Mouse (Mus musculus) gastrocnemius, adult 2 months (tissue): ENCODE measurements around the gene Dnah1. TPM values are rescaled to one million over a fixed set of nuclear protein-coding genes. Genes with fewer than 3 reads are reported as not detected.
A peak's percentile ranks its signal among the peaks of the same experiment; 100 is the strongest.

Experiments
- DNase-seq: peaks from one replicate; pipeline ENCODE4 v3.0.0; 2022
- H3K27ac ChIP-seq: fragments of 200-600 bp; 2 replicates; pipeline ENCODE4 v1.8.1; 2022; ENCODE audit warnings: mild to moderate bottlenecking
- H3K4me3 ChIP-seq: fragments of 200-600 bp; 2 replicates; pipeline ENCODE4 v1.8.1; 2022; ENCODE audit warnings: mild to moderate bottlenecking, moderate library complexity
- CTCF ChIP-seq: fragments of 200-600 bp; IDR thresholded peaks from 2 replicates; pipeline ENCODE4 v1.8.1; 2022; ENCODE audit warnings: antibody characterized with exemption, mild to moderate bottlenecking, moderate library complexity
- intact Hi-C: fragments of 180-260 bp; cut with DNase I; formaldehyde crosslinking; loops from one replicate; pipeline ENCODE4 v1.15.1; 2025
- total RNA-seq, 2 experiments: library from RNA; stranded (reverse); gene quantifications; 2 replicates each; pipeline ENCODE4 v1.2.3; 2021

Dnah1 gene
- total RNA-seq, 2 experiments from 2014 or later: 0.03 to 0.08 TPM

GRCm38 (mm10) chr14:31272164-31272563 is 51.5 kb downstream of the Dnah1 start:
- TF ChIP-seq CTCF: peak; percentile 88
- DNase-seq: peak; percentile 83
- intact Hi-C loops: loop anchor here (1.0 to 5.0 kb wide), 2 partner anchors 60 to 199 kb away; no protein-coding TSS in a partner anchor
- Histone ChIP-seq H3K4me3 (no peak overlapping the region), H3K27ac (no peak overlapping the region)

- Histone ChIP-seq H3K27ac (no peak overlapping the region), H3K4me3 (no peak overlapping the region)
- intact Hi-C loops: loop anchor here (5.0 kb wide), 1 partner anchor 61 kb away; no protein-coding TSS in a partner anchor
- no peak for TF ChIP-seq CTCF
- DNase-seq: no peak
These were observed 52.6 kb downstream of the Dnah1 start for GRCm38 (mm10) chr14:31271121-31271520.

DNA sequence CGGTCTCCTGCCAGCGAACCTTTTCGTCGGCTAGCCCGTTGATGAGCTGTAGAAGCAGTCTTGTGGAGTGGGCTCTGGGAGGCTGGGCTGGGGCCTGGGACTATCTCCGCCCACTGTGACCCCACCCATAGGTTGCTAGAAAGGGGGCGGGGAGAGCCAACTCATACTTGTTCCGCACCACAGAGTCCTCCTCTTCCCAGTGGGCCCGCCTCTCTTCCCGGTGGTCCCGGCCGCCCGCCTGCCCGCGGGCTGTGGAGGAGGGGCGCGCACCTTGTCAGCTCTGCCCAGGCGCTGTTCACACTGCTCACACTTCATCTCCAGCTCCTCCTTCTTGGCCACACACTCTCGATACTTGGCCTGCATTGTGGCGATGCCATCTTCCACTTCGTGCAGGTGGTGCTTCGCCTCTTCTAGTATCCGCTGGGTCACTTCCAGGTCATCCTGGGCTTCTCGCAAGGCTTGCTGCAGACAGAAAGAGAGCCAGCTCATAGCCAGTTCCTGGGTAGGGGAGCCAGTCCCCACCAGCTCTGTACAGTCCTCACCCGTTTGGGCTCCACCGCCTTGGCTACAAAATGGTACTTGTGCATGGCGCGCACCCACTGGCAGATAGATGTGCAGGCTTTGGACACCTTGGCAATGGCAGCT is 54.1 kb downstream of the Dnah1 start:
- peak; percentile 31 for DNase-seq
- H3K27ac ChIP-seq: no peak overlapping the region
- TF ChIP-seq CTCF: no peak
- intact Hi-C loops: loop anchor here (5.0 kb wide), 1 partner anchor 63 kb away; no protein-coding TSS in a partner anchor
- H3K4me3 ChIP-seq: peak overlapping the region; percentile 51

DNA sequence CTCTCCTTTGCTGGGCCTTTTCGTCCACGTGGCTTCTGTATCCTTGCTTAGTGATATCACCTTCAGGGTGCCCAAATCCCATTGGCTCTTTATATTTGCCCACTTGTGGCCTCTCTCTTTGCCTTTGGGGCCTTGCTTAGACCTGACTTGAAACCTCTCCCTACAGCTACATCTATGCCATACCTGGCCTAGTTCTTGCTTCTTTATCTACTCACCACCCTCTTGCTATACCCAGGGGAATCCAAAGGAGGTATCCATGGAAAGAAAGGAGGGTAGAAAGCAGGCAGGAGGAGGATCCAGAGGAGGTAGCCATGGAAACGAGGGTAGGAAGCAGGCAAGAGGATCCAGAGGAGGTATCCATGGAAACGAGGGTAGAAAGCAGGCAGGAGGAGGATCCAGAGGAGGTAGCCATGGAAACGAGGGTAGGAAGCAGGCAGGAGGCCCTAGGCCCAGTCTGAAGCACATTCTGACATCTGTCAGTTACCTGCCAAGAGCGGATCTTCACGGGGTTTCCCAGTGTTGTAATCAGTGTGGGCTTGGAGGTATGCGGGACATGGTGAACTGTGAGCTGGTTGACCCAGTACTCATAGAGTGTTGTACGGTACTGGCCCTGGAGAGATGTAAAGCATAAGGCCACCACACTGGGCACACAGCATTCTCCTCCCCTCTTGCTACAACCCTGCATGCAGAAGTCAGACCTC is 55.2 kb downstream of the Dnah1 start:
- TF ChIP-seq CTCF: no peak
- H3K4me3 ChIP-seq: no peak overlapping the region

GRCm38 (mm10) chr14:31267649-31268048 is 56.0 kb downstream of the Dnah1 start:
- intact Hi-C loops: no loop called here
- DNase-seq: no peak
- no peak for TF ChIP-seq CTCF
- no peak overlapping the region for H3K27ac ChIP-seq
- no peak overlapping the region for H3K4me3 ChIP-seq

More for the DNA sequence above, 55.2 kb downstream of the Dnah1 start:
- no peak for DNase-seq
- intact Hi-C loops: no loop called here
- H3K27ac ChIP-seq: no peak overlapping the region

DNA sequence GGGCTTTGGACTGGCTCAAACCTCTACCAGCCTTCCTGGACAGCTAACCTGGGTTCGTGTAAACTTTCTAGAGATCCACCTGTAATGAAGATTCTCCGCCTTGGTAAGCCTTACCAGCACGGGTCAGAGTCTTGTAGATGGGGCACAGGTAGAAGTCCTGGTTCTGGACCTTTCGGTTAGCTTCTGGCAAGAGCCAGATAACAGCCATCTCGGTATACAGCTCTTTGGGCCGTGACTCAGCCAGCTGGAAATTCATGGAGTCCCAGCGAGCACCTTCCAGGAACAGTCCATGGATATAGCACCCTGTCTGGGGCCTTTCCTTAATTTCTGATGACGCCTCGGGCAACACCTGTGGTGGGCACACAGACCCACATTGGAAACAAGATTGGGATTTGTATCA is 62.8 kb downstream of the Dnah1 start:
- intact Hi-C loops: no loop called here
- Histone ChIP-seq H3K4me3 (no peak overlapping the region), H3K27ac (no peak overlapping the region)
- TF ChIP-seq CTCF: no peak
- DNase-seq: peak; percentile 7

DNA sequence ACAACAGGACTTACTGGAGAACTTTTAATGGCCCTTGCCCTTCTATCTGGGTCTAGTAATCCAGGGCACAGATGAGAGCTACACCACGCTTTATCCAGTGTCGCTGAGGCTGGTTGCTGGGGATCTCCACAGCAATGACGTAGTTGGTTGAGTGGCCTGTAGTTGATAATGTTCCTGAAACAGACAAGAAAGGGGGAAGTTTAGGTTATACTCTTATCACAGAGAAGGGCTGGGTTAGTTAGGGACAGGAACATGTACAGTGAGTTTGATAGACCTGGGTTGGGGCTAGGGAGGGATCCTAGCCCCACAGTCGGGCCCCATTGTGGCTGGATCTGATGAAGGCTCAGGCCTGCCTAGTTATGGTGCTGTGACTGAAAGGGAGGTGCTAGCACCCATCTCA is 63.3 kb downstream of the Dnah1 start:
- no peak overlapping the region for H3K27ac ChIP-seq
- intact Hi-C loops: no loop called here
- TF ChIP-seq CTCF: no peak
- DNase-seq: peak; percentile 8
- no peak overlapping the region for H3K4me3 ChIP-seq

GRCm38 (mm10) chr14:31258476-31259050 is 65.1 kb downstream of the Dnah1 start:
- intact Hi-C loops: loop anchor here (10.0 kb wide), 1 partner anchor 236 kb away; the partner anchor contains the start of genes Eaf1 and Mettl6
- Histone ChIP-seq H3K27ac (no peak overlapping the region), H3K4me3 (no peak overlapping the region)
- no peak for DNase-seq
- TF ChIP-seq CTCF: no peak

DNA sequence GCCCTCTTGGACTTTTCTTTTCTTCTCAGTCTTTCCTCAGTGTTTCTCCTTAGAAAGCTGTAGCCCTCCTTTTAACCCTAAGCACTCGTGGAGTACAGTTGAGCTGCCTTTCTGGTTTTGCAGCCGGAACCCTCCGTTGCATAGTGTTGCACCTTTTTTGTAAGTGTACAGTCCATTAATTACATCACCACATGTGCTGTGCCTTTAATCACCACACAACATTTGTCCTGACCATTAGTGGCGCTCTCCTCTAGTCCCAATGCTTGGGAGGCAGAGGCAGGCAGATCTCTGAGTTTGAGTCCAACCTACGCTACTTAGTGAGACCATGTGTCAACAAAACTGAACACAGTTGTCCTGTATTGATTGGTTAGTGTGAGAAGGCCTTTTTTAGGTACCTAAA is 71.6 kb downstream of the Dnah1 start:
- DNase-seq: no peak
- no peak for TF ChIP-seq CTCF
- peak overlapping the region; percentile 100 for H3K4me3 ChIP-seq
- intact Hi-C loops: loop anchor here (5.0 to 10.0 kb wide), 4 partner anchors 45 to 243 kb away; partner anchors contain the start of genes Capn7, Eaf1, Mettl6 and Smim4
- peak overlapping the region; percentile 93 for H3K27ac ChIP-seq

GRCm38 (mm10) chr14:31251626-31252025 is 72.1 kb downstream of the Dnah1 start:
- H3K27ac ChIP-seq: peak overlapping the region; percentile 93
- DNase-seq: no peak
- no peak for TF ChIP-seq CTCF
- intact Hi-C loops: loop anchor here (5.0 to 10.0 kb wide), 4 partner anchors 44 to 243 kb away; partner anchors contain the start of genes Capn7, Eaf1, Mettl6 and Smim4
- H3K4me3 ChIP-seq: peak overlapping the region; percentile 100

DNA sequence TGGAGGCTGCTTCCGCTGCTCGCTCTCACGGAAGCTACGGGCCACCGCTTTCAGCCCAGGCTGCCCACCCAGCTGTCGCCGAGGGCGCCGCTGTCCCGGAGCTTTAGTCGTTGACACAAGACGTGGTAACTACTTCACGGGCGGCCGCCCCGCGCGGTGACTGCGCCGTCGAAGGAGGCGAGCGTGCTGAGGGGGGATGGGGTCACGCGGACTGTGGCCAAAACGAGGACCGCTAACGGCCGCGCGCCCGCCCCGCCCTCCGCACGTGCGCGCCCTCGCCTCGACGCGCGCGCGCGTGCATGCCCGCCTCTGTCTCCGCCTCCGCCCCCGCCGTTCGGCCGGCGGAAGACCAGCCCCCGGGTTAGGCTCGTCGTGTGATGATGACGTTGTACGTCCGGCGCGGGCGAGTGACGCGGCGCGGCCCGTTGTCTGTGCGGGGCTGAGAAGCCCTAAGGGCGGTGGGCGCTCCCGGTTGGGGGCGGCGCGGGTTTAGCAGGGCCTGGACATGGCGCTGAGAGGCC is 72.6 kb downstream of the Dnah1 start, which contains the start of the genes Phf7 and Bap1:
TSS of gene Phf7 (minus strand) at position 234 of the 521 bp plus-strand sequence.
TSS of gene Bap1 (plus strand) at position 367 of the 521 bp plus-strand sequence.
- peak; percentile 97 for DNase-seq
- TF ChIP-seq CTCF: peak; percentile 9; the same call in 1 of the 2 replicates
- intact Hi-C loops: loop anchor here (5.0 to 10.0 kb wide), 4 partner anchors 44 to 244 kb away; partner anchors contain the start of genes Capn7, Eaf1, Mettl6 and Smim4
- peak within 1 kb of the TSS; percentile 93 for H3K27ac ChIP-seq
- H3K4me3 ChIP-seq: peak within 1 kb of the TSS; percentile 100
